Mouse (Mus musculus): Measurements from ENCODE around the gene Gtpbp3. TPM values are rescaled to one million over a fixed set of nuclear protein-coding genes. Genes with fewer than 3 reads are reported as not detected.

The Gtpbp3 gene
- total and polyA plus RNA-seq, 3 experiments, result 17.4 to 26.7 (median 20.7) TPM

DNA sequence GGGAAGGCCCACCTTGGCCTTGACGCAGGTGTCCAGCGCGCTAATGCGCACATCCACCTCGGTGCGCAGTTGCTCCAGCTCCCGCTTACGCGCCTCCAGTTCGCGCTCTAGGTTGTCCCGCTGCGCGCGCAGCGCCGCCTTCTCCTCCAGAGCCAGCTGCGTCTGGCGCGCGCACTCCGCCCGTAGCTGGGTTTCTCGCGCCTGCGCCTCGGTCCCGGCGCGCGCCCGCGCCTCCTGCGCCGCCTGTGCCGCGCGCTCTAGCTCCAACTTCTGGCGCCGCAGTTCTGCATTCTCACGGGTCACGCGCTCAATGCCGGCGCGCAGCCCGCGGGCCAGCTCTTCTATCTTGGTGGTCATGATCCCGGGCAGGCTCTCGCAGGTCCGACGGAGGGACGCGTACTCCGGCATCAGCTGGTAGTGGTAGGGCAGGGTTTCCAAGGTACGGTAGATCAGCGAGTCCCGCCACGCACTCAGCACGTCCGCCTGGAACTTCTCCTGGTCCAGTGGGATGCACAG, 19.7 kb downstream of the Gtpbp3 start:
- no peaks in the 10 kb centered on the region for H3K36me3 ChIP-seq (replicated peaks in 1 of 2; ENCODE audit: control insufficient read depth in 1 of 2, insufficient read depth in 1 of 2, low read length in 1 of 2)
- H3K9me3 ChIP-seq (replicated peaks; ENCODE audit: low read length), result no peaks in the 10 kb centered on the region
- no peaks in the 10 kb centered on the region for H3K79me2 ChIP-seq (replicated peaks; ENCODE audit: control insufficient read depth, extremely low read depth, insufficient read depth, poor library complexity, severe bottlenecking)
- in situ Hi-C loops (cut with MboI; ENCODE audit: low pct_ligation_motif_present, low pct_unique_long_range_greater_than_20kb, low sequenced_read_pairs) (loop anchor here (10.0 kb wide), 1 partner anchor 63 kb away; no protein-coding TSS in a partner anchor), dilution Hi-C loops (cut with MboI; ENCODE audit: extremely low pct_ligation_motif_present, extremely low pct_unique_long_range_greater_than_20kb, low sequenced_read_pairs) (no loop called here)
- peak overlapping the region; percentile 24; the same call in 1 of the 2 replicates for H3K4me2 ChIP-seq (ENCODE audit: insufficient read depth, low read depth, poor library complexity, severe bottlenecking)
- H3K4me3 ChIP-seq (replicated peaks in 1 of 3; ENCODE audit: low read depth in 2 of 3, low read length in 2 of 3, poor library complexity in 1 of 3), result peak overlapping the region in 1 of 3 experiments; percentile 5
- TF ChIP-seq NRF1 (IDR thresholded peaks at IDR 0.05; ENCODE audit: low read depth, low read length) (peak; percentile 80), SIN3A (IDR thresholded peaks at IDR 0.05; ENCODE audit: low read length) (no peak), RAD21 (IDR thresholded peaks at IDR 0.05; ENCODE audit: low read depth, low read length) (no peak), CTCF (conservative IDR thresholded peaks at IDR 0.05 in 1 of 2, IDR thresholded peaks at IDR 0.05 in 1 of 2; ENCODE audit: low read depth in 2 of 2, low read length in 2 of 2) (no peak)
- peaks cover 2 to 4% of the 10 kb centered on the region in 2 experiments; a peak in 3 of 4 replicates for H3K4me1 ChIP-seq (ENCODE audit: control insufficient read depth in 1 of 2, insufficient read depth in 2 of 2)
- H3K27ac ChIP-seq (ENCODE audit: insufficient read depth, low read depth), result no peak overlapping the region
- no peak overlapping the region for H3K9ac ChIP-seq (ENCODE audit: insufficient read depth, low read depth)
- peak; percentile 44 for DNase-seq (ENCODE audit: extremely low read depth)
- H3K27me3 ChIP-seq (replicated peaks), result peaks cover 67% of the 10 kb centered on the region

DNA sequence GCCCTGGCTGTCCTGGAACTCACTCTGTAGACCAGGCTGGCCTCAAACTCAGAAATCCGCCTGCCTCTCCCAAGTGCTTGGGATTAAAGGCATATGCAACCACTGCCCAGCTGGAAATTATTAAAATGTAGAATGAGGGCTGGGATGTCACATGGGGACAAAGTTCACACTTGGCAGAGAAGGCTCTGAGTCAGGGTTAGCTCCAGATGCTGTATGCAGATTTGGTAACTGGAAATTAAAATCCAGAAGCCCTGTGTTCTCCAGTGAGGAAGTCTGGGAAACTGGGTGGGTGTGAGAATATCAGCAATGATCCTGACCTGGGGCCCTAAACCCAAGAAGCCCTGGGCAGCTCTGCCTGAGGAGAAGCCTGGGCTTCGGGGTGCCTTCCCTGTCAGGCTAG, 21.4 kb downstream of the Gtpbp3 start:
- no peak overlapping the region for H3K9ac ChIP-seq (ENCODE audit: insufficient read depth, low read depth)
- peaks cover 0 to 2% of the 10 kb centered on the region in 2 experiments; a peak in 1 of 4 replicates for H3K4me1 ChIP-seq (ENCODE audit: control insufficient read depth in 1 of 2, insufficient read depth in 2 of 2)
- no peak for TF ChIP-seq MAZ (IDR thresholded peaks at IDR 0.05; ENCODE audit: low read depth, low read length)
- TF ChIP-seq USF1 (IDR thresholded peaks at IDR 0.05; ENCODE audit: low read depth, low read length), result no peak
- no peak for TF ChIP-seq ZKSCAN1 (IDR thresholded peaks at IDR 0.05; ENCODE audit: borderline replicate concordance, low read depth, low read length)
- no peak overlapping the region for H3K4me2 ChIP-seq (ENCODE audit: insufficient read depth, low read depth, poor library complexity, severe bottlenecking)
- in situ Hi-C loops (cut with MboI; ENCODE audit: low pct_ligation_motif_present, low pct_unique_long_range_greater_than_20kb, low sequenced_read_pairs) (loop anchor here (10.0 kb wide), 1 partner anchor 65 kb away; no protein-coding TSS in a partner anchor), dilution Hi-C loops (cut with MboI; ENCODE audit: extremely low pct_ligation_motif_present, extremely low pct_unique_long_range_greater_than_20kb, low sequenced_read_pairs) (no loop called here)
- H3K9me3 ChIP-seq (replicated peaks; ENCODE audit: low read length), result no peaks in the 10 kb centered on the region
- no peaks in the 10 kb centered on the region for H3K79me2 ChIP-seq (replicated peaks; ENCODE audit: control insufficient read depth, extremely low read depth, insufficient read depth, poor library complexity, severe bottlenecking)
- H3K27ac ChIP-seq (ENCODE audit: insufficient read depth, low read depth), result no peak overlapping the region
- H3K4me3 ChIP-seq (replicated peaks in 1 of 3; ENCODE audit: low read depth in 2 of 3, low read length in 2 of 3, poor library complexity in 1 of 3), result no peak overlapping the region
- no peak for DNase-seq (ENCODE audit: extremely low read depth)
- H3K27me3 ChIP-seq (replicated peaks), result peaks cover 67% of the 10 kb centered on the region
- H3K36me3 ChIP-seq (replicated peaks in 1 of 2; ENCODE audit: control insufficient read depth in 1 of 2, insufficient read depth in 1 of 2, low read length in 1 of 2), result no peaks in the 10 kb centered on the region

GRCm38 (mm10) chr8:71511644-71512043, 23.7 kb downstream of the Gtpbp3 start, which contains the start of gene Plvap:
Gene Plvap, minus strand, starts transcription at chr8:71511752.
- no peak for DNase-seq (ENCODE audit: extremely low read depth)
- no peaks in the 10 kb centered on the region for H3K79me2 ChIP-seq (replicated peaks; ENCODE audit: control insufficient read depth, extremely low read depth, insufficient read depth, poor library complexity, severe bottlenecking)
- H3K27ac ChIP-seq (ENCODE audit: insufficient read depth, low read depth), result no peak within 1 kb of the TSS
- H3K27me3 ChIP-seq (replicated peaks), result peaks cover 49% of the 10 kb centered on the region
- no peaks in the 10 kb centered on the region for H3K9me3 ChIP-seq (replicated peaks; ENCODE audit: low read length)
- no peak within 1 kb of the TSS for H3K9ac ChIP-seq (ENCODE audit: insufficient read depth, low read depth)
- no peak for TF ChIP-seq MEF2A (IDR thresholded peaks at IDR 0.05; ENCODE audit: borderline replicate concordance, low read depth, low read length)
- no peaks in the 10 kb centered on the region for H3K36me3 ChIP-seq (replicated peaks in 1 of 2; ENCODE audit: control insufficient read depth in 1 of 2, insufficient read depth in 1 of 2, low read length in 1 of 2)
- dilution Hi-C loops (cut with MboI; ENCODE audit: extremely low pct_ligation_motif_present, extremely low pct_unique_long_range_greater_than_20kb, low sequenced_read_pairs), result no loop called here
- H3K4me2 ChIP-seq (ENCODE audit: insufficient read depth, low read depth, poor library complexity, severe bottlenecking), result no peak within 1 kb of the TSS
- H3K4me3 ChIP-seq (replicated peaks in 1 of 3; ENCODE audit: low read depth in 2 of 3, low read length in 2 of 3, poor library complexity in 1 of 3), result no peak within 1 kb of the TSS
- in situ Hi-C loops (cut with MboI; ENCODE audit: low pct_ligation_motif_present, low pct_unique_long_range_greater_than_20kb, low sequenced_read_pairs), result no loop called here
- peaks cover 0 to 2% of the 10 kb centered on the region in 2 experiments; a peak in 1 of 4 replicates for H3K4me1 ChIP-seq (ENCODE audit: control insufficient read depth in 1 of 2, insufficient read depth in 2 of 2)
